Mouse (Mus musculus) forebrain, embryonic 10.5 days (tissue): ENCODE measurements around the gene Gadl1. TPM values are rescaled to one million over a fixed set of nuclear protein-coding genes. Genes with fewer than 3 reads are reported as not detected.

ENCODE experiments used
- DNase-seq: peaks from one replicate; pipeline ENCODE4 v3.0.0-alpha.2; 2017; ENCODE audit warnings: low spot score; ENCODE audit errors: extremely low spot score
- H3K27ac ChIP-seq: fragments of 300-500 bp; sonication (generic); 2 replicates; pipeline ENCODE4 v1.5.1; 2016; ENCODE audit warnings: mild to moderate bottlenecking
- H3K27me3 ChIP-seq: fragments of 300-500 bp; sonication (generic); 2 replicates; pipeline ENCODE4 v1.6.1; 2016; ENCODE audit warnings: mild to moderate bottlenecking; ENCODE audit not compliant: poor library complexity, severe bottlenecking
- H3K36me3 ChIP-seq: fragments of 300-500 bp; sonication (generic); replicated peaks from 2 replicates; pipeline ENCODE4 v1.6.1; 2016; ENCODE audit warnings: mild to moderate bottlenecking, moderate library complexity
- H3K4me1 ChIP-seq: fragments of 300-500 bp; sonication (generic); 2 replicates; pipeline ENCODE4 v1.6.1; 2016
- H3K4me3 ChIP-seq: fragments of 300-500 bp; sonication (generic); 2 replicates; pipeline ENCODE4 v1.5.1; 2016; ENCODE audit warnings: mild to moderate bottlenecking, moderate library complexity
- H3K9me3 ChIP-seq: fragments of 300-500 bp; sonication (generic); 2 replicates; pipeline ENCODE4 v1.6.1; 2016; ENCODE audit warnings: mild to moderate bottlenecking, moderate library complexity
- WGBS: fragments of 180-500 bp; shearing (Covaris S2); methylation state at CpG from one replicate; pipeline ENCODE4 v1.1.7; 2016; 5-methylcytosine and 5-hydroxymethylcytosine counted together
- polyA plus RNA-seq: library from polyadenylated mRNA; unstranded; fragments of >200 nt; fragmentation: Nextera tagmentation; extraction: Ambion mirVana; gene quantifications from 2 replicates; pipeline ENCODE4 v1.2.1, GENCODE M21; 2016

Gadl1 gene
- polyA plus RNA-seq = 0.26 TPM in 2 replicates

- Histone ChIP-seq H3K9me3 (no peaks in the 10 kb centered on the region), H3K4me3 (peak within 1 kb of the TSS; percentile 24; the same call in 1 of the 2 replicates), H3K27me3 (no peaks in the 10 kb centered on the region; the same call in 1 of the 2 replicates), H3K27ac (peak within 1 kb of the TSS; percentile 20; the same call in 1 of the 2 replicates), H3K36me3 (no peaks in the 10 kb centered on the region), H3K4me1 (peaks cover 13% of the 10 kb centered on the region)
- DNase-seq = no peak
- WGBS = 59% methylated on average over 9 of the region's 9 CpGs
Measured at GRCm38 (mm10) chr9:115909155-115909554, at the start of gene Gadl1. Gadl1 (plus strand) TSS chr9:115909455.

DNA sequence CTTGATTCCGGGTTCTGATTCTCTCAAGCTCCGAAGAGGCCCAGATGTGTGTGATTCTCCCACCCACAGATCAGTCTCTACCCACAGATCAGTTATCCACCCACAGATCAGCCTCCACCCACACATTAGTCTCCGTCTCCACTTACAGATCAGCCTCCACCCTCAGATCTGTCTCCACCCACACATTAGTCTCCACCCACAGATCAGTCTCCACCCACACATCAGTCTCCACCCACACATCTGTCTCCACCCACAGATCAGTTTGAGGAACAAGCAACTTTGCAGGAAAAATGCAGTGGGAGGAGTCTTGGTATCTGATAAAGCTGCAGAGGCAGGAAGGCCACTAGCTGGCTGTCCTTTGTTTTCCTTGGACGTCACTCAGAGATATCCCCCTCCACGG is 46.5 kb upstream of the Gadl1 start:
- Histone ChIP-seq H3K9me3 (no peaks in the 10 kb centered on the region), H3K4me3 (no peak overlapping the region), H3K36me3 (no peaks in the 10 kb centered on the region), H3K27ac (no peak overlapping the region), H3K4me1 (no peaks in the 10 kb centered on the region), H3K27me3 (no peaks in the 10 kb centered on the region)
- 82% methylated on average over 5 of the region's 5 CpGs for WGBS
- no peak for DNase-seq

GRCm38 (mm10) chr9:115863326-115863725 is 45.9 kb upstream of the Gadl1 start:
- 80% methylated on average over 6 of the region's 6 CpGs for WGBS
- Histone ChIP-seq H3K27me3 (no peaks in the 10 kb centered on the region), H3K4me1 (no peaks in the 10 kb centered on the region), H3K4me3 (no peak overlapping the region), H3K9me3 (no peaks in the 10 kb centered on the region), H3K36me3 (no peaks in the 10 kb centered on the region), H3K27ac (no peak overlapping the region)
- no peak for DNase-seq

- WGBS = 84% methylated on average over 2 of the region's 2 CpGs
- no peaks in the 10 kb centered on the region for H3K36me3 ChIP-seq
- H3K9me3 ChIP-seq = no peaks in the 10 kb centered on the region
- H3K27me3 ChIP-seq = no peaks in the 10 kb centered on the region
- no peak overlapping the region for H3K27ac ChIP-seq
- H3K4me3 ChIP-seq = no peak overlapping the region
- no peak for DNase-seq
- 0 out of 2 replicates have a peak, but pooled peaks cover 4% of the 10 kb centered on the region for H3K4me1 ChIP-seq
Measured at GRCm38 (mm10) chr9:115867277-115867676, 42.0 kb upstream of the Gadl1 start.

DNA sequence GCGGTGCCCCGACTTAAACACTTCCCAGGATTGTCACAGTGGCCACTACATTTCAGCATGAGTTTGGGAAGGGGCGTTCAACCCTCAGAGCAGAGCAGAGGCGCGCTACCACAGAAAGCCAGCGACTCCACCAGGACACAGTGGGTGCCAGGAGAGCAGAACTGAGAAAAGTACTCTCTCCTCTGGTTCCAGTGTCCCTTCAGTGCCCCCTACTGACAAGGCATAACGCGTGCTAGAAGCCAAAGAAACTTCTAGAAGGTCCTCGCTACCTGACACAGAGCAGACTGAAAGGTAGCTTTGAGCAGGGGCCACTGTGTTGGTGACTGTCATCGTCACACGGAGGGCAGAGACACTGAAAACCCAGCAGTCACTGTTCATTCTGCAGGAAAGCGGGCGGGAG is 39.1 kb upstream of the Gadl1 start:
- Histone ChIP-seq H3K9me3 (peaks cover 12% of the 10 kb centered on the region; the same call in 1 of the 2 replicates), H3K4me1 (0 out of 2 replicates have a peak, but pooled peaks cover 4% of the 10 kb centered on the region), H3K4me3 (no peak overlapping the region), H3K36me3 (no peaks in the 10 kb centered on the region), H3K27me3 (no peaks in the 10 kb centered on the region), H3K27ac (no peak overlapping the region)
- DNase-seq = no peak
- 90% methylated on average over 13 of the region's 13 CpGs for WGBS

GRCm38 (mm10) chr9:115870640-115871039 is 38.6 kb upstream of the Gadl1 start:
- Histone ChIP-seq H3K4me1 (0 out of 2 replicates have a peak, but pooled peaks cover 4% of the 10 kb centered on the region), H3K27me3 (no peaks in the 10 kb centered on the region), H3K36me3 (no peaks in the 10 kb centered on the region), H3K4me3 (no peak overlapping the region), H3K9me3 (peaks cover 12% of the 10 kb centered on the region; the same call in 1 of the 2 replicates), H3K27ac (no peak overlapping the region)
- 93% methylated on average over 5 of the region's 5 CpGs for WGBS
- DNase-seq = no peak

DNA sequence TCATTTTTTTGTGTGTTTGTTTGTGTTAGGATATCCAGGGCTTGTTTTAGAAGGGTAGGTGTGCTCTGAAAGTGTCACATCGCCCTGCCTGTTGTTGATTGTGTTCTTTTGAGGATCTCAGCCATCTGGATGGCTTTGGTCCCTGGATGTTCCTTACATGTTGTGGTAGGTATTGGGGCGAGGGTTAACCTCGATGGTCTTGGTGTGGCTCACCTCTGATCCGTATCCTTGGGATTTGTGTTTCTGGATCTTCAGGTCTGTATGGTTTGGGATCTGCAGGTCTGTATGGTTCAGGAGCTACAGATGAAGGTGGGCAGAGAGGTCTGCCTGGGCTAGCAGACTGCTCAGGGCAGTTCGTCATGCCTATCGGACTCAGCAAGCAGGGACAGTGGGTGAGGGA is 28.8 kb upstream of the Gadl1 start:
- Histone ChIP-seq H3K36me3 (no peaks in the 10 kb centered on the region), H3K27me3 (no peaks in the 10 kb centered on the region)
- 92% methylated on average over 6 of the region's 6 CpGs for WGBS

DNA sequence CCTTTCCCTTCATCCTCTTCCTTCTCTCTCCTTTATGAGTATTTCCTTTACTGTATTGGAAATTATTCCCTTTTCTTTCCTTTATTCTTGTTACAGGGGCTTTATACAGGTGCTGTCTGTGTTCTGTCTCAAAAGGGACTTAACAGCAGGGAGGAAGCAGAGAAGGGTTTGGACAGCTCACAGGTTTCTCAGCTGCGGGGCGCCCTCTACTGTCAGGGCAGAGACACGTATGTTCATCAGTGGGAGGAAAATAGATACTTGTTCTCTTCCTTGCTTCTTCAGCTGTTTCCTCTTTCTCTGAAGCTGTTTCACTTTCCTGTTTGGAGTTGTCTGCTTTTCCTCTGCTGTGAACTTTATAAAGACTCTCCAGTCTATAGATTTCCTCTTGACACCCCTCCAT is 28.1 kb upstream of the Gadl1 start:
- DNase-seq = no peak
- H3K27ac ChIP-seq = no peak overlapping the region
- no peak overlapping the region for H3K4me3 ChIP-seq
- H3K27me3 ChIP-seq = no peaks in the 10 kb centered on the region
- no peaks in the 10 kb centered on the region for H3K4me1 ChIP-seq
- H3K36me3 ChIP-seq = no peaks in the 10 kb centered on the region
- WGBS = 91% methylated on average over 3 of the region's 3 CpGs
- no peaks in the 10 kb centered on the region; the same call in 1 of the 2 replicates for H3K9me3 ChIP-seq

More for the DNA sequence above, 28.8 kb upstream of the Gadl1 start:
- H3K4me3 ChIP-seq = no peak overlapping the region
- no peaks in the 10 kb centered on the region for H3K4me1 ChIP-seq
- H3K27ac ChIP-seq = no peak overlapping the region
- DNase-seq = no peak
- no peaks in the 10 kb centered on the region; the same call in 1 of the 2 replicates for H3K9me3 ChIP-seq

GRCm38 (mm10) chr9:115882627-115883200 is 26.5 kb upstream of the Gadl1 start:
- no peak overlapping the region for H3K27ac ChIP-seq
- 93% methylated on average over 5 of the region's 5 CpGs for WGBS
- H3K4me1 ChIP-seq = no peaks in the 10 kb centered on the region
- no peak overlapping the region for H3K4me3 ChIP-seq
- no peaks in the 10 kb centered on the region for H3K36me3 ChIP-seq
- H3K27me3 ChIP-seq = no peaks in the 10 kb centered on the region
- no peak for DNase-seq
- H3K9me3 ChIP-seq = no peaks in the 10 kb centered on the region

- H3K27me3 ChIP-seq = no peaks in the 10 kb centered on the region
- no peaks in the 10 kb centered on the region for H3K4me1 ChIP-seq
- H3K36me3 ChIP-seq = no peaks in the 10 kb centered on the region
- H3K9me3 ChIP-seq = no peaks in the 10 kb centered on the region
- 88% methylated on average over 5 of the region's 5 CpGs for whole genome bisulfite sequencing
- no peak overlapping the region for H3K27ac ChIP-seq
- no peak for DNase-seq
- no peak overlapping the region for H3K4me3 ChIP-seq
Measured at GRCm38 (mm10) chr9:115883413-115883812, 25.8 kb upstream of the Gadl1 start.

- Histone ChIP-seq H3K9me3 (no peaks in the 10 kb centered on the region), H3K4me3 (no peak overlapping the region), H3K27ac (no peak overlapping the region), H3K4me1 (no peaks in the 10 kb centered on the region), H3K36me3 (no peaks in the 10 kb centered on the region), H3K27me3 (no peaks in the 10 kb centered on the region)
- DNase-seq = no peak
- WGBS = 90% methylated on average over 5 of the region's 5 CpGs
Measured at GRCm38 (mm10) chr9:115887571-115887970, 21.7 kb upstream of the Gadl1 start.

DNA sequence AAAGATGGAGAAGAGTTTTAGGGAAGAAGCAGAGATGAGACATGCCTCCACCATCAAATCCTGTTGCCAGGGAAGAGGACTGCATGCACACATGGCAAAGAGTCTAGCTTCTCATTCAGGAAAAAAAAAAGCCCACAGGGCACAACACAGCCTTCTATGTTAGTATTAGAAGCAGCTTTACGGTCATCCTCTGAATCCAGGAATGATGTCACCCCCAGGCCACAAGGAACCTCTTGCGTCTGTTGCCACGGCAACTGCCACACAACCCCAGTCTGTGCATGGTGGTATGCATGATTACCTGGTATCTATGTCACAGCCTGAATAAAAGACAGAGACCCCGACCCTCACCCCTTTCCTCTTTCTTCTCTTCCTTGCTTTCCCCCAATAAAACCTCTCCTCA is 16.1 kb upstream of the Gadl1 start:
- WGBS = 79% methylated on average over 4 of the region's 4 CpGs
- DNase-seq = no peak

GRCm38 (mm10) chr9:115893947-115894346 is 15.3 kb upstream of the Gadl1 start:
- H3K4me3 ChIP-seq = no peak overlapping the region
- no peak for DNase-seq
- peaks cover 6% of the 10 kb centered on the region; the same call in 1 of the 2 replicates for H3K4me1 ChIP-seq
- no peak overlapping the region for H3K27ac ChIP-seq
- 93% methylated on average over 10 of the region's 10 CpGs for WGBS
- no peaks in the 10 kb centered on the region for H3K27me3 ChIP-seq
- H3K9me3 ChIP-seq = 0 out of 2 replicates have a peak, but pooled peaks cover 7% of the 10 kb centered on the region
- H3K36me3 ChIP-seq = no peaks in the 10 kb centered on the region

More for the DNA sequence above, 16.1 kb upstream of the Gadl1 start:
- 0 out of 2 replicates have a peak, but pooled peaks cover 7% of the 10 kb centered on the region for H3K9me3 ChIP-seq
- H3K4me1 ChIP-seq = peaks cover 6% of the 10 kb centered on the region; the same call in 1 of the 2 replicates
- H3K4me3 ChIP-seq = no peak overlapping the region
- no peaks in the 10 kb centered on the region for H3K36me3 ChIP-seq
- H3K27me3 ChIP-seq = no peaks in the 10 kb centered on the region
- no peak overlapping the region for H3K27ac ChIP-seq
